Mouse (Mus musculus): ENCODE measurements around the gene Fam120b. TPM values are rescaled to one million over a fixed set of nuclear protein-coding genes. Genes with fewer than 3 reads are reported as not detected.

The Fam120b gene
- polyA plus RNA-seq, 1 experiment from 2014 or later: 29.4 TPM

DNA sequence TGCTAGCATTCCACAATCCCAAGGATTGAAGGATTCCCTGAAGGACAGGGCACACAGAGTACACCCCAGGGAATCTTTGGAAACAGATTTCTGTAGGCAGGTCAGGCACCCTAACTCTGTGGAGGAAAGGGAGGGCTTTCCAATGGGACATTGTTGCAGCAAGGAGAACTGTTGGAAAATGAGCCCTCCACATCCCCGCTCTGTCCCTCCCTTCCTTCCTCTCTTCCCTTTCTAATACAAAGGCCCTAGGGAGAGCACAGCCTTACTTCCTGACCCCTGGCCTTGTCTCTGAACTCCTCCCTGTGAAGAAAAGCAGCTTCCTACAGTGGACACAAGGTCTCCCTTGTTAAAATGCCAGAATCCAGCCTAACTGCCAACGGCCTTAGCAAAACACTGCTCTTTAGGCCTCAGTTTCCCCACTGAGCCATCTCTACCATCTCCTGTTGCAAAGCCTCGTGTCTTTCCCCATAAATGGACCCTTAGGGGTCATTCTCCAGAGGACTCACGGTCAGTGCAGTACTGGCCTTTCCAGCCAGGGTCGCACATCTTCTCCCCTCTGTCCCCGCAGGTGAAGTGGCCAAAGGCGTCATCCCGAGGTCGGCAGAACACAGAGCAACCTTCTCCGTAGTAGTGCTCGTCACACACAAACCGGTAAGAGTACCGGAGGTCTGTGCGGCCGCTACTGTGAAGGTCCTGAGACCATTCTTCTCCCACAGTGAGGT is 22.9 kb upstream of the Fam120b start:
- Histone ChIP-seq H3K4me1 (peaks cover 32% of the 10 kb centered on the region), H3K9ac (no peak overlapping the region), H3K4me3 (no peak overlapping the region), H3K36me3 (peaks cover 3% of the 10 kb centered on the region; the same call in 1 of the 2 replicates), H3K4me2 (peak overlapping the region; percentile 11; the same call in 1 of the 2 replicates), H3K27me3 (peaks cover 64% of the 10 kb centered on the region), H3K9me3 (no peaks in the 10 kb centered on the region), H3K27ac (no peak overlapping the region)
- no peak for ATAC-seq (ENCODE audit: insufficient number of reproducible peaks, low FRiP score, low TSS enrichment, low read depth)
- WGBS: 64% methylated on average over 15 of the region's 15 CpGs

GRCm38 (mm10) chr17:15374321-15375141 is 21.5 kb upstream of the Fam120b start:
- Histone ChIP-seq H3K4me3 (peak overlapping the region; percentile 52), H3K9ac (peak overlapping the region; percentile 48), H3K4me2 (peak overlapping the region; percentile 99), H3K9me3 (no peaks in the 10 kb centered on the region), H3K27ac (no peak overlapping the region), H3K36me3 (no peaks in the 10 kb centered on the region), H3K27me3 (peaks cover 78% of the 10 kb centered on the region), H3K4me1 (peaks cover 32% of the 10 kb centered on the region)
- WGBS: 3% methylated on average over 48 of the region's 50 CpGs
- no peak for ATAC-seq (ENCODE audit: insufficient number of reproducible peaks, low FRiP score, low TSS enrichment, low read depth)

GRCm38 (mm10) chr17:15375224-15375623 is 20.8 kb upstream of the Fam120b start:
- Histone ChIP-seq H3K36me3 (no peaks in the 10 kb centered on the region), H3K4me2 (peak overlapping the region; percentile 99), H3K27ac (no peak overlapping the region), H3K27me3 (peaks cover 77% of the 10 kb centered on the region), H3K9me3 (no peaks in the 10 kb centered on the region), H3K4me3 (peak overlapping the region; percentile 52), H3K4me1 (peaks cover 35% of the 10 kb centered on the region), H3K9ac (peak overlapping the region; percentile 48)
- no peak for ATAC-seq (ENCODE audit: insufficient number of reproducible peaks, low FRiP score, low TSS enrichment, low read depth)
- 0% methylated on average over 18 of the region's 18 CpGs for WGBS

DNA sequence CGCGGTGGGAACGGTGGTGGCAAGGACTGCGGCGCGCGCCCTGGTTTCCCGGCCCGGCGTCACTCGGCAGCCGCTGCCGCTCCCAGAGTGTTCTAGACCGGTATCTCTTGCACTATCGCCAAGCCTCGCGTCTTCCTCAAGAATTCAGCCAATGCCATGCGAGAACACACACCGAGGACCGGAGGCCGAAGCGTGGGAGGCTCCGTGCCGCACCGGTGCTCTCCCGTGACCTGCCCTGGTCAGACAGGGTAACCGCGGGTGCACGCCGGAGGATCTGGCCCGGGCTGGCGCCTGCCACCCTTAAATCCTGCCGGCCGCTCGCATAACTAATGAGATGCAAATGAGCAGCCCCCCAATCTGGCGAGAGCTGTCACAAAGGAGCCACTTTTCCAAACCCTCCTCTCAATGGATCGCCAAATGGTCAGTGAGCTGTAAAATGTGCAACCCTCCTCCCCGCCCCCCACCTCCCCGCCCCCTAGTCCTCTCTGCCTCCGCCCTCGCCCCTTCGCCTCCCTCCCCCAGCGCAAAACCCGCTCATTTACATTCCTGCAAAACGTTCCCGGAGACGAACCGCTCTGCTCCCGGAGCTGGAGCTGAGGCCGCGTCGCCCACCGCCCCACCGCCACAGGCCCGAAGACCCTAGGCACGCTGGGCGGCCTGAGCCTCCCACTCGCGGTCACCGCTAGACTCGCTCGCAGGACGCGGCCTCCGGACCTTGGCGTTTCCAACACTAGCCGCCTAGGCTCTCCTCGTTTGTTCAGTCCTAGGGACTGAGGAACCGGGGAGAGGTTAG is 20.1 kb upstream of the Fam120b start:
- under 1% methylated on average over 68 of the region's 69 CpGs for WGBS
- H3K27ac ChIP-seq: peak overlapping the region; percentile 7; the same call in 1 of the 2 replicates
- H3K9ac ChIP-seq: peak overlapping the region; percentile 48
- peaks cover 42% of the 10 kb centered on the region for H3K4me1 ChIP-seq
- no peaks in the 10 kb centered on the region for H3K36me3 ChIP-seq
- peaks cover 83% of the 10 kb centered on the region for H3K27me3 ChIP-seq
- H3K4me2 ChIP-seq: peak overlapping the region; percentile 99
- ATAC-seq (ENCODE audit: insufficient number of reproducible peaks, low FRiP score, low TSS enrichment, low read depth): peak; percentile 30; the same call in 1 of the 2 replicates
- H3K9me3 ChIP-seq: no peaks in the 10 kb centered on the region
- H3K4me3 ChIP-seq: peak overlapping the region; percentile 52

DNA sequence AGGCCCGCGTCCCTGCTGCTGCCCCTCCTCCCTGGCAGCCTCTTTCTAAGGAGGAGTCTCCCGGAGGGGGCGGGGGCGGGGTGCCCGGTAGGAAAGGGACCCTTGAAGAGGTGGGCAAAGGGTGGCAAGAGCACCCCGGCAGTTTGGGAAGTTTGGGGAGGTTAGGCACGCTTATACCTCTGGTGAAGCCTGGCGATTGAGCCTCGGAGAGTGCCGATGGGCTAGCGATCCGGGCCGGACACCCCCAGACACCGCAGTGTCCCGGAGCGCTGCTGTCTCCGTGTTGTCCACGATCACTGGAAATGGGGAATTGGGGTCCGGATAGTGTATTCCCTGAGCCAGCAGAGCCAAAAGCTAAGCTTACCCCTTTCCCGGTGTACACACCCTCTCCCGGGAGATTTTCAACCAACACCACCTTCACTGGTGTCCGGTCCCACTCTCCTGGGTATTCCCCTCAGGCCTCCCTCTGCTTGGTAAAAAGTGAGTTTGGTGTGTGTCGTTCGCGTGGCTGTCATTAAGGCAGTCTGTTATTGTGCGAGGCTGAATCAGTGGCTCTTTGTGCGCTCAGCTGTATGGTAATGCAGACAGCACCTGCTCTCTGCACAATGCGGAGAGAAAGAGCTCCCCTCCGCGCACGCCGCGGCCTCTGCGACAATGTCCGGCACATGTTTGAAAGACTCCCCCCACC is 19.4 kb upstream of the Fam120b start, which contains the start of gene Dll1:
Dll1 (minus strand) TSS at position 379 of the 688 bp plus-strand sequence.
- peak within 1 kb of the TSS; percentile 99 for H3K4me2 ChIP-seq
- peak within 1 kb of the TSS; percentile 7; the same call in 1 of the 2 replicates for H3K27ac ChIP-seq
- H3K36me3 ChIP-seq: no peaks in the 10 kb centered on the region
- no peaks in the 10 kb centered on the region for H3K9me3 ChIP-seq
- peak within 1 kb of the TSS; percentile 52 for H3K4me3 ChIP-seq
- under 1% methylated on average over 36 of the region's 36 CpGs for WGBS
- H3K27me3 ChIP-seq: peaks cover 90% of the 10 kb centered on the region
- ATAC-seq (ENCODE audit: insufficient number of reproducible peaks, low FRiP score, low TSS enrichment, low read depth): peak; percentile 25; the same call in 1 of the 2 replicates
- peak within 1 kb of the TSS; percentile 48 for H3K9ac ChIP-seq
- peaks cover 48% of the 10 kb centered on the region for H3K4me1 ChIP-seq

- Histone ChIP-seq H3K27ac (no peak overlapping the region), H3K27me3 (peaks cover 90% of the 10 kb centered on the region), H3K9me3 (no peaks in the 10 kb centered on the region), H3K4me1 (peaks cover 44% of the 10 kb centered on the region), H3K36me3 (no peaks in the 10 kb centered on the region), H3K4me3 (no peak overlapping the region), H3K9ac (no peak overlapping the region), H3K4me2 (no peak overlapping the region)
- WGBS: 0% methylated on average over 1 of the region's 1 CpGs
- no peak for ATAC-seq (ENCODE audit: insufficient number of reproducible peaks, low FRiP score, low TSS enrichment, low read depth)
Observed at GRCm38 (mm10) chr17:15377901-15378300, 18.1 kb upstream of the Fam120b start.

GRCm38 (mm10) chr17:15378413-15379109 is 17.4 kb upstream of the Fam120b start:
- 17% methylated on average over 15 of the region's 15 CpGs for WGBS
- H3K27me3 ChIP-seq: peaks cover 88% of the 10 kb centered on the region
- no peak overlapping the region for H3K4me3 ChIP-seq
- H3K36me3 ChIP-seq: no peaks in the 10 kb centered on the region
- H3K9me3 ChIP-seq: no peaks in the 10 kb centered on the region
- no peak for ATAC-seq (ENCODE audit: insufficient number of reproducible peaks, low FRiP score, low TSS enrichment, low read depth)
- H3K4me2 ChIP-seq: no peak overlapping the region
- no peak overlapping the region for H3K27ac ChIP-seq
- H3K4me1 ChIP-seq: peaks cover 44% of the 10 kb centered on the region
- H3K9ac ChIP-seq: no peak overlapping the region

- 12% methylated on average over 17 of the region's 17 CpGs for WGBS
- peak overlapping the region; percentile 40 for H3K4me3 ChIP-seq
- peak overlapping the region; percentile 73 for H3K4me2 ChIP-seq
- H3K9ac ChIP-seq: no peak overlapping the region
- no peaks in the 10 kb centered on the region for H3K36me3 ChIP-seq
- H3K4me1 ChIP-seq: peaks cover 39% of the 10 kb centered on the region
- H3K27ac ChIP-seq: no peak overlapping the region
- no peak for ATAC-seq (ENCODE audit: insufficient number of reproducible peaks, low FRiP score, low TSS enrichment, low read depth)
- H3K9me3 ChIP-seq: no peaks in the 10 kb centered on the region
- H3K27me3 ChIP-seq: peaks cover 74% of the 10 kb centered on the region
Observed at GRCm38 (mm10) chr17:15379741-15380526, 16.1 kb upstream of the Fam120b start.

GRCm38 (mm10) chr17:15380641-15381051 is 15.4 kb upstream of the Fam120b start:
- Histone ChIP-seq H3K4me1 (peaks cover 31% of the 10 kb centered on the region), H3K4me2 (peak overlapping the region; percentile 73), H3K27me3 (peaks cover 68% of the 10 kb centered on the region), H3K9me3 (no peaks in the 10 kb centered on the region), H3K36me3 (no peaks in the 10 kb centered on the region), H3K27ac (no peak overlapping the region), H3K9ac (peak overlapping the region; percentile 14; the same call in 1 of the 2 replicates), H3K4me3 (peak overlapping the region; percentile 40)
- no peak for ATAC-seq (ENCODE audit: insufficient number of reproducible peaks, low FRiP score, low TSS enrichment, low read depth)
- WGBS: under 1% methylated on average over 27 of the region's 27 CpGs

All from limb, embryonic 15.5 days (tissue).